In the genomic region with DNA sequence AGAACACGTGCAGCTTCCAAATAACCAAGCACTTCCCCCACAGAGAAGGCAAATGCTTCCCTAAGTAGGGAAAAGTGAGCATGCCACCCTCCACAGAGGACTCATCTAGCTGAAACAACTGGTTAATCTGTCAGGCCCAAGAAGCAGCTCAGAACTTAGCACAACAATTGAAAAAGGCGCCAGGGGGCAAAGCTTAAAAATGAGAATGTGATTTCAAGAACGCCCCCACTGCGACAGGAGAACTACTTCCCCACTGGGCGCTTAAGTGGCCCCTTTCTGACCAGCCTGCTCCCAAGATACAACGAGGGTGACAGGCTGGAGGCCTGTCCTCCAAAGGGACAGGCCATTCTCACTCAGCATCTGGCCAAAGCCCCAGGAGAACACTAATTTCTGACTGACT, we compare ENCODE assay signal across 24 mouse cellular contexts.
DNase-seq lines count a peak whose midpoint lies in the region; ATAC-seq and TF ChIP-seq lines count a peak whose summit lies in the region.
"Had no signal": no experiment of that assay in that cellular context is flagged by ENCODE, and none has a peak within 500 bp of the region (broad histone marks: within the 10 kb centered on the region; RNA-seq: fewer than 3 reads in every experiment).

No protein-coding gene starts in this region.

- no peak overlapping the region for H3K4me3 ChIP-seq in forebrain, embryonic 10.5 days
- no peak overlapping the region for H3K4me3 ChIP-seq in forebrain, embryonic 15.5 days
- H3K4me3 ChIP-seq in liver, embryonic 13.5 days (replicated peaks): no peak overlapping the region
- no peak overlapping the region for H3K4me3 ChIP-seq in liver, postnatal 0 days (ENCODE audit: low read depth, low read length)
- H3K4me3 ChIP-seq in stomach, postnatal 0 days (ENCODE audit: low read depth, low read length): no peak overlapping the region
- H3K4me3 ChIP-seq: embryonic facial prominence, embryonic 13.5 days; embryonic facial prominence, embryonic 15.5 days; erythroblast, embryonic 14.5 days; forebrain, embryonic 13.5 days had no signal

- no peaks in the 10 kb centered on the region for H3K9me3 ChIP-seq in forebrain, embryonic 10.5 days
- H3K9me3 ChIP-seq in forebrain, embryonic 15.5 days: no peaks in the 10 kb centered on the region
- no peaks in the 10 kb centered on the region for H3K9me3 ChIP-seq in liver, embryonic 13.5 days (replicated peaks)
- no peaks in the 10 kb centered on the region for H3K9me3 ChIP-seq in liver, postnatal 0 days (ENCODE audit: low read length)
- no peaks in the 10 kb centered on the region for H3K9me3 ChIP-seq in stomach, postnatal 0 days (ENCODE audit: control insufficient read depth, low read length)
- H3K9me3 ChIP-seq: embryonic facial prominence, embryonic 13.5 days; embryonic facial prominence, embryonic 15.5 days; forebrain, embryonic 13.5 days had no signal

- DNase-seq in forebrain, embryonic 10.5 days (ENCODE audit: extremely low spot score, low spot score): peak; percentile 12
- no peak for DNase-seq in liver, embryonic 13.5 days
- DNase-seq in liver, postnatal 0 days: no peak
- peak; percentile 2 for DNase-seq in stomach, postnatal 0 days (ENCODE audit: low spot score)
- DNase-seq in cerebellum, adult 9-11 months: no peak
- DNase-seq: adrenal gland, adult 8-10 months; adrenal gland, postnatal 14 days; adrenal gland, postnatal 36 days; B cell, adult 2 months; cerebellum, adult 11-12 months; cerebellum, adult 2 months; cerebellum, adult 9-10 months; cerebellum, postnatal 14 days; cerebellum, postnatal 36 days; embryo, embryonic 11 days had no signal

- H3K27me3 ChIP-seq in forebrain, embryonic 10.5 days (ENCODE audit: poor library complexity, severe bottlenecking): peaks cover 19% of the 10 kb centered on the region
- no peaks in the 10 kb centered on the region for H3K27me3 ChIP-seq in forebrain, embryonic 15.5 days
- peaks cover 15% of the 10 kb centered on the region; the same call in 1 of the 2 replicates for H3K27me3 ChIP-seq in liver, embryonic 13.5 days
- H3K27me3 ChIP-seq in liver, postnatal 0 days (ENCODE audit: insufficient read depth, low read length): no peaks in the 10 kb centered on the region
- H3K27me3 ChIP-seq in stomach, postnatal 0 days (ENCODE audit: control insufficient read depth, insufficient read depth, low read length): no peaks in the 10 kb centered on the region
- H3K27me3 ChIP-seq: CH12.LX; embryonic facial prominence, embryonic 15.5 days; forebrain, embryonic 13.5 days had no signal

- H3K9ac ChIP-seq in forebrain, embryonic 15.5 days (replicated peaks): no peak overlapping the region
- peak overlapping the region; percentile 12; the same call in 1 of the 2 replicates for H3K9ac ChIP-seq in liver, embryonic 13.5 days
- H3K9ac ChIP-seq in liver, postnatal 0 days (replicated peaks): no peak overlapping the region
- H3K9ac ChIP-seq in stomach, postnatal 0 days (ENCODE audit: low read length): no peak overlapping the region
- H3K9ac ChIP-seq: embryonic facial prominence, embryonic 13.5 days; embryonic facial prominence, embryonic 15.5 days; forebrain, embryonic 13.5 days had no signal

- no peak for ATAC-seq in forebrain, embryonic 15.5 days (replicated peaks)
- ATAC-seq in liver, embryonic 13.5 days (ENCODE audit: low read depth): no peak
- no peak for ATAC-seq in liver, postnatal 0 days
- no peak for ATAC-seq in stomach, postnatal 0 days (ENCODE audit: low FRiP score, low TSS enrichment)
- ATAC-seq: activated CD4-positive, CD25-positive, alpha-beta regulatory T cell, adult 4 months; CD4-positive, CD25-positive, alpha-beta regulatory T cell, adult 4 months; forebrain, embryonic 13.5 days; forebrain, embryonic 16.5 days had no signal

- H3K36me3 ChIP-seq in forebrain, embryonic 10.5 days (replicated peaks): no peaks in the 10 kb centered on the region
- no peaks in the 10 kb centered on the region for H3K36me3 ChIP-seq in forebrain, embryonic 15.5 days
- H3K36me3 ChIP-seq in liver, embryonic 13.5 days: no peaks in the 10 kb centered on the region
- H3K36me3 ChIP-seq in liver, postnatal 0 days (replicated peaks; ENCODE audit: insufficient read depth, low read length): peaks cover 4% of the 10 kb centered on the region; the same call in 1 of the 2 replicates
- 0 out of 2 replicates have a peak, but pooled peaks cover 2% of the 10 kb centered on the region for H3K36me3 ChIP-seq in stomach, postnatal 0 days (ENCODE audit: control insufficient read depth, insufficient read depth, low read length)
- H3K36me3 ChIP-seq: embryonic facial prominence, embryonic 15.5 days had no signal

- WGBS in forebrain, embryonic 10.5 days: 12% methylated on average over 6 of the region's 6 CpGs
- 8% methylated on average over 6 of the region's 6 CpGs for WGBS in forebrain, embryonic 15.5 days
- 33% methylated on average over 6 of the region's 6 CpGs for WGBS in liver, embryonic 13.5 days (ENCODE audit: insufficient replicate concordance)
- 26% methylated on average over 6 of the region's 6 CpGs for WGBS in liver, postnatal 0 days (ENCODE audit: insufficient replicate concordance)
- WGBS in stomach, postnatal 0 days: 37% methylated on average over 6 of the region's 6 CpGs

- TF ChIP-seq EP300 in liver, postnatal 0 days (IDR thresholded peaks at IDR 0.05; ENCODE audit: low read depth): no peak
- TF ChIP-seq EP300 in stomach, postnatal 0 days (optimal IDR thresholded peaks at IDR 0.05): no peak

- peaks cover 12% of the 10 kb centered on the region for H3K4me1 ChIP-seq in forebrain, embryonic 10.5 days
- H3K4me1 ChIP-seq in forebrain, embryonic 15.5 days: no peaks in the 10 kb centered on the region
- H3K4me1 ChIP-seq in liver, embryonic 13.5 days (replicated peaks): peaks cover 17% of the 10 kb centered on the region
- H3K4me1 ChIP-seq in liver, postnatal 0 days (ENCODE audit: insufficient read depth): no peaks in the 10 kb centered on the region
- H3K4me1 ChIP-seq in stomach, postnatal 0 days (replicated peaks; ENCODE audit: control insufficient read depth, insufficient read depth): no peaks in the 10 kb centered on the region
- H3K4me1 ChIP-seq: embryonic facial prominence, embryonic 13.5 days; embryonic facial prominence, embryonic 15.5 days; forebrain, embryonic 13.5 days had no signal

- no peak overlapping the region for H3K4me2 ChIP-seq in forebrain, embryonic 15.5 days (replicated peaks)
- no peak overlapping the region for H3K4me2 ChIP-seq in liver, embryonic 13.5 days
- H3K4me2 ChIP-seq in liver, postnatal 0 days (ENCODE audit: low read depth, low read length): no peak overlapping the region
- no peak overlapping the region for H3K4me2 ChIP-seq in stomach, postnatal 0 days (replicated peaks; ENCODE audit: low read depth)
- H3K4me2 ChIP-seq: embryonic facial prominence, embryonic 13.5 days; embryonic facial prominence, embryonic 15.5 days; forebrain, embryonic 13.5 days had no signal

- H3K27ac ChIP-seq in forebrain, embryonic 10.5 days: no peak overlapping the region
- no peak overlapping the region for H3K27ac ChIP-seq in forebrain, embryonic 15.5 days (replicated peaks)
- H3K27ac ChIP-seq in liver, embryonic 13.5 days: no peak overlapping the region
- no peak overlapping the region for H3K27ac ChIP-seq in liver, postnatal 0 days (ENCODE audit: low read depth)
- H3K27ac ChIP-seq in stomach, postnatal 0 days (replicated peaks): no peak overlapping the region
- H3K27ac ChIP-seq: embryonic facial prominence, embryonic 13.5 days; embryonic facial prominence, embryonic 15.5 days; forebrain, embryonic 13.5 days had no signal

- no peak for TF ChIP-seq CTCF in liver, postnatal 0 days (IDR thresholded peaks at IDR 0.05; ENCODE audit: low read depth)
- no peak for TF ChIP-seq CTCF in stomach, postnatal 0 days (IDR thresholded peaks at IDR 0.05; ENCODE audit: low read depth)

Comparison
In these comparisons a context has a peak if more than half of its experiments do, and no peak if none do; other contexts are left out.
1. DNase-seq: peak in forebrain, embryonic 10.5 days (single experiment) and stomach, postnatal 0 days (single experiment); none in liver, embryonic 13.5 days (single experiment), liver, postnatal 0 days (single experiment) and cerebellum, adult 9-11 months (single experiment).